Mouse (Mus musculus): ENCODE results near the gene Hoxd1. TPM values are rescaled to one million over a fixed set of nuclear protein-coding genes. Genes with fewer than 3 reads are reported as not detected.

The Hoxd1 gene
- 1.5 and 1.7 TPM in 2 replicates for polyA plus RNA-seq (2014; fragmentation: Nextera tagmentation; extraction: Ambion mirVana)

DNA sequence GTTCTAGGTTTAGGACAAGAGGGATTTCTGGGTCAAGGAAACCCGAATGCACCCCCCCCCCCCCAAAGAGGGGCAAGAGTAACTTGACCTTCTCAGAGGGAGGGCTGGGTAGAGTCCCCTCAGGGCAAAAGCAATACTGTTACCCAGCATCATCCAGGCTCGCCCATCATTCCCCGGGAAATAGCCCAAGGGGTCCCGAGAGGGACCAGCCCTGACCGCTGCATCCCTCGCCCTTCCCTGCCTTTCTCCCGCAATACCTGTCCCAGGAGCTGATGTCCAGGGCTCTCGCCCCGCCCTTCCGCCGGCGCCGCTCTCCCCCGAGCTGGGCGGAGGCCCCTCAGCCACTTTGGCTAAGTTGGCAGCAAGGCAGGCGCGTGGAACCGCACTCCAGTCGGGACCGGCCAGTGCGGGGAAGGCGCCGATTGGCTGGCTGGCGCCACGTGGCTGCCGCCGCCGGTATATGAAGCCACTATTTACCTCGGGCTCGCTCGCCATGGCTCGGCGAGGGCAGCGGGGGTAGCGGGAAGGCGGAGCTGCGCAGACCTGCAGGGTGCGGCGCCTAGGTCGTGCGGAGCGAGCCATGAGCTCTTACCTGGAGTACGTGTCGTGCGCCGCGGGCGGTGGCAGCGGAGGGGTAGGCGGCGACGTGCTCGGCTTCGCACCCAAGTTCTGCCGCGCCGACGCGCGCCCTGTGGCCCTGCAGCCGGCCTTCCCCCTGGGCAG, at the start of gene Hoxd1:
Hoxd1 (plus strand) TSS at position 459 of the 723 bp plus-strand sequence.
- H3K27ac ChIP-seq (ENCODE audit: low read depth, low read length) = no peak within 1 kb of the TSS
- DNase-seq (ENCODE audit: low spot score) = peak; percentile 78
- H3K9ac ChIP-seq (ENCODE audit: low read depth, low read length) = peak within 1 kb of the TSS; percentile 49
- H3K36me3 ChIP-seq (ENCODE audit: control insufficient read depth, insufficient read depth, low read length) = no peaks in the 10 kb centered on the region
- peak; percentile 91 for ATAC-seq (ENCODE audit: low FRiP score)
- H3K4me3 ChIP-seq (ENCODE audit: low read depth, low read length) = peak within 1 kb of the TSS; percentile 48
- H3K27me3 ChIP-seq (ENCODE audit: control insufficient read depth, insufficient read depth, low read length) = peaks cover 49% of the 10 kb centered on the region
- H3K4me2 ChIP-seq (replicated peaks; ENCODE audit: low read depth, low read length) = peak within 1 kb of the TSS; percentile 91
- WGBS = under 1% methylated on average over 58 of the region's 61 CpGs
- peaks cover 9% of the 10 kb centered on the region; the same call in 1 of the 2 replicates for H3K4me1 ChIP-seq (replicated peaks; ENCODE audit: control insufficient read depth, insufficient read depth, low read length)
- no peaks in the 10 kb centered on the region for H3K9me3 ChIP-seq (ENCODE audit: control insufficient read depth, low read length)

DNA sequence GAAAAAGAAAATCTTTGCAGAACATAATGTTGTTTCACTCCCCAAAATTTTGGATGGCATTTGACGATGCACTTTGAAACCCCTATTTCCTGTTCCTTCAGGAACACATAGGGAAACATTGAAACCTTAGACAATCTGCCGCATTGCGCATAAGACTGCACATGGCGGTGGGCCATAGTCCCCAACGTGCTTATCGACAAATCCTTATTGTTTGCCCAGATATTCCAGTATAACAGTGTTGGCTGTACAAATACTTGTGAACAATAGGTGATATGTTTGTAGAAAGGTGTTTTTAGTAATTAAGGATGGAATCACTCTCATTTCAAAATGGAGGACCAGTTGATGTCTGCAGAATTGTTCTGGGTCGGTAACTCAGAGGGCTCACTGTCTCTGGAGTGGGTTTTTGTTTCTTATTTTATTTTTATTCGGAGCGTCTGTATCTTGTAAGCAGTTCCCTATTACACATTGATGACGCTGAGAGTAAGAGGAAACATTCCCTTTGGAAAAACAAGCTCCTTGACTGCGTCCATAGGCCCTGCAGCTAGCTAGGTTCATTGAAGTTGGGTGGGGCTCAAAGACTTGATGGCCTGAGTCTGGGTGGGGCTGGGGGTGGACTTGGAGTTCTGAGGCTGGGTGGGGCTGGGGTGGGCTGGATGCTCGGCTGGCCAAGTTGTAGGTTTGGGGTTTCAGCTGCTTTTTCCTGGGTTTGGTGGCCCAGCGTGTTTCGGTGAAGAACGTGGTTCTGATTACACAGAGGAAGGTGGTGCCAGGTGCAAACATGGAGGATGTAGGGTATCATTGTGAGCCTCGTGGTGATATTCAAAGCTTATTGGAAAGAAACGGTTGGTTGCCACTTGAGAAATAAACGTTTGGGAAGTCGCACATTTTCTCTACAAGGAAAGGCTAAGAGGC, 49.3 kb upstream of the Hoxd1 start:
- no peaks in the 10 kb centered on the region for H3K36me3 ChIP-seq (ENCODE audit: control insufficient read depth, insufficient read depth, low read length)
- H3K27me3 ChIP-seq (ENCODE audit: control insufficient read depth, insufficient read depth, low read length) = peaks cover 80% of the 10 kb centered on the region
- DNase-seq (ENCODE audit: low spot score) (no peak), ATAC-seq (ENCODE audit: low FRiP score) (no peak)
- H3K9ac ChIP-seq (ENCODE audit: low read depth, low read length) = no peak overlapping the region
- no peaks in the 10 kb centered on the region for H3K4me1 ChIP-seq (replicated peaks; ENCODE audit: control insufficient read depth, insufficient read depth, low read length)
- 4% methylated on average over 19 of the region's 19 CpGs for WGBS
- no peak overlapping the region for H3K4me3 ChIP-seq (ENCODE audit: low read depth, low read length)
- H3K27ac ChIP-seq (ENCODE audit: low read depth, low read length) = no peak overlapping the region
- H3K9me3 ChIP-seq (ENCODE audit: control insufficient read depth, low read length) = no peaks in the 10 kb centered on the region
- no peak overlapping the region for H3K4me2 ChIP-seq (replicated peaks; ENCODE audit: low read depth, low read length)

DNA sequence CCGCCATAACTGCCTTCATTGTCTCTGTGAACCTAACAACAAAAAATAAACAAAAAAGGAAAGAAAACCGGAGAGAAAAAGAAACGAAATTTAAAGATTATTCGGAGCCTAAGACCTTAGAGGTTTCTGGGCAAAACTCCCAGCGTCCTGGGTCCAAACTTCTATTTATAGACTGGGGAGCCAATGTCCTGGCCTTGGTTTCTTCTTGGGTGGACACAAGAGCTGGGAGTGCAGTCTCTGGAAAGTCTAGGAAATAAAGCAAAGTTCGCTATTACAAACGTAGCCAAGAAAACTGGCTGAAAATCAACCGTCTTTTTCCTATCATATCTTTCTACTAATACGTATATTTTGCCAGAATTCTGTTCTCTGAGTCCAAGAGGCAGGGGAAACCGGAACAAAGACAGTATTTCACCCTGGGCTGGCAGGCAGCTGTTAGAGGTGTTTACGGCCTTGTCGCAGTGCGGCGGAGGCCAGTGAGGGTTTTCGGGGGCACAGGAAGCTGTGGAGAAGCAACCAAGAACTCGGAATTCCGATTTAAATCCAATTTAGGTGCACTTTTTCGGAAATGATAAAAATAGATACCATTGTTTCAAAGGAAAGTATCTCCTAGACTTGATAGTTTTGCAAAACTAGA, 48.5 kb upstream of the Hoxd1 start:
- no peaks in the 10 kb centered on the region for H3K4me1 ChIP-seq (replicated peaks; ENCODE audit: control insufficient read depth, insufficient read depth, low read length)
- ATAC-seq (ENCODE audit: low FRiP score) = no peak
- WGBS = 2% methylated on average over 18 of the region's 18 CpGs
- no peak for DNase-seq (ENCODE audit: low spot score)
- H3K9me3 ChIP-seq (ENCODE audit: control insufficient read depth, low read length) = no peaks in the 10 kb centered on the region
- no peak overlapping the region for H3K4me2 ChIP-seq (replicated peaks; ENCODE audit: low read depth, low read length)
- no peaks in the 10 kb centered on the region for H3K36me3 ChIP-seq (ENCODE audit: control insufficient read depth, insufficient read depth, low read length)
- no peak overlapping the region for H3K4me3 ChIP-seq (ENCODE audit: low read depth, low read length)
- no peak overlapping the region for H3K27ac ChIP-seq (ENCODE audit: low read depth, low read length)
- no peak overlapping the region for H3K9ac ChIP-seq (ENCODE audit: low read depth, low read length)
- H3K27me3 ChIP-seq (ENCODE audit: control insufficient read depth, insufficient read depth, low read length) = peaks cover 78% of the 10 kb centered on the region

DNA sequence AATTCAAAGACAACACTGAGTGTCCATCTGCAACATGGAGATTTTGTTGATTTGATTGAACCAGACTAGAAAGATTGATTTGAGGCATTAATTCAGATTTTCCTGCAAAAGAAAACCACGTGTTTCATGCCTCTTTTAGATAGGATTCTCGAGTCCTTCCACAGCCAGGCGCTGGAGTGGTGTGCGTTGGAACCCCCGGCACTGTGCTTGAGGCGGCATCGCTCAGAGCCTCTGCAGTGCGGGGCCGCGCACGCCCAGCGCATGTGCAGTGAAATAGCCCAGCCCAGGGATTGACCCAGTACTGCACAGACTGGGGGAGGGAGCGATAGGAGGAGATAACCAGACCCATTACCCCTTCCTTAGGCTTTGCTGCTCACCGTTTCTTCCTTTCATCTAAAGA, 47.9 kb upstream of the Hoxd1 start:
- DNase-seq (ENCODE audit: low spot score) = no peak
- Histone ChIP-seq H3K27ac (ENCODE audit: low read depth, low read length) (no peak overlapping the region), H3K9me3 (ENCODE audit: control insufficient read depth, low read length) (no peaks in the 10 kb centered on the region), H3K4me3 (ENCODE audit: low read depth, low read length) (no peak overlapping the region), H3K27me3 (ENCODE audit: control insufficient read depth, insufficient read depth, low read length) (peaks cover 78% of the 10 kb centered on the region), H3K4me2 (replicated peaks; ENCODE audit: low read depth, low read length) (no peak overlapping the region), H3K9ac (ENCODE audit: low read depth, low read length) (no peak overlapping the region), H3K4me1 (replicated peaks; ENCODE audit: control insufficient read depth, insufficient read depth, low read length) (no peaks in the 10 kb centered on the region), H3K36me3 (ENCODE audit: control insufficient read depth, insufficient read depth, low read length) (no peaks in the 10 kb centered on the region)
- peak; percentile 53; the same call in 1 of the 2 replicates for ATAC-seq (ENCODE audit: low FRiP score)
- 3% methylated on average over 14 of the region's 14 CpGs for WGBS

DNA sequence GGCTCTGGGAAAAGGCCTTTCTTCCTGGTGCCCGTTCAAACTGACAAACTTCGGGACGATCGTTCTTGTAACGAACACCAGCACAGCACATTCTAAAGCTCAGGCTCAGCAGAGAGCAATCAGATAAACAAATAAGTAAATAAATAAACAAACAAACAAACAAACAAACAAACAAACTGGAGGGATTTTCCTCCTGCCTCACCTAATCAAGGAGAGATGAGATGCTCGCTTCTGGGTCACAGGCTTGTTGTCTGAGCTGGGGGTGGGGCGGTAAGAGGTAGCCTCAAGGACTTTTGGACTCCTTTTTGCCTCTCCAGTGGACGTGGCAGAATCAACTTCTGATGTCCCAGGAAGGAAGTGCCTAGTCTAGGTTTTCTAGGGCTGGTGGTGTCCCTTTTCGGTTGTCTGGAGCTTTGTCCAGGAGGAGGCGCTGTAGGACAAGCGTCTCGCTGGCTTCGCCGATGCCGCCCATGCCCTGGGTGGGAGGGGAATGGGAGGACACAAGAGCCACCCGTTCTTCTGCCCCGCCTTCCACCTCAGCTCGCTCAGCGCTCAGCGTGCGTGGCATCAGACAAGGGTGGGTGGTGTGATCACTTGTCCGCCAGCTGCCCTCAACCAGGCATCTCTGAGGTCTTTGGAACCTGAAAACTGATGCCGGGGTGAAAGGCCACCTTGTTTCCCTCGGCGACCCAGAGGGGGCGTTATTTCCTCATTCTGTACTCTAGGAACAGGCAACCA, 47.1 kb upstream of the Hoxd1 start:
- ATAC-seq (ENCODE audit: low FRiP score) = peak; percentile 83
- WGBS = 2% methylated on average over 26 of the region's 26 CpGs
- H3K27ac ChIP-seq (ENCODE audit: low read depth, low read length) = no peak overlapping the region
- H3K4me3 ChIP-seq (ENCODE audit: low read depth, low read length) = 0 out of 2 replicates have a peak overlapping the region, but pooled peaks have one; percentile 8
- peak overlapping the region; percentile 37 for H3K4me2 ChIP-seq (replicated peaks; ENCODE audit: low read depth, low read length)
- DNase-seq (ENCODE audit: low spot score) = peak; percentile 97
- H3K9me3 ChIP-seq (ENCODE audit: control insufficient read depth, low read length) = no peaks in the 10 kb centered on the region
- no peak overlapping the region for H3K9ac ChIP-seq (ENCODE audit: low read depth, low read length)
- H3K4me1 ChIP-seq (replicated peaks; ENCODE audit: control insufficient read depth, insufficient read depth, low read length) = no peaks in the 10 kb centered on the region
- peaks cover 75% of the 10 kb centered on the region for H3K27me3 ChIP-seq (ENCODE audit: control insufficient read depth, insufficient read depth, low read length)
- no peaks in the 10 kb centered on the region for H3K36me3 ChIP-seq (ENCODE audit: control insufficient read depth, insufficient read depth, low read length)

DNA sequence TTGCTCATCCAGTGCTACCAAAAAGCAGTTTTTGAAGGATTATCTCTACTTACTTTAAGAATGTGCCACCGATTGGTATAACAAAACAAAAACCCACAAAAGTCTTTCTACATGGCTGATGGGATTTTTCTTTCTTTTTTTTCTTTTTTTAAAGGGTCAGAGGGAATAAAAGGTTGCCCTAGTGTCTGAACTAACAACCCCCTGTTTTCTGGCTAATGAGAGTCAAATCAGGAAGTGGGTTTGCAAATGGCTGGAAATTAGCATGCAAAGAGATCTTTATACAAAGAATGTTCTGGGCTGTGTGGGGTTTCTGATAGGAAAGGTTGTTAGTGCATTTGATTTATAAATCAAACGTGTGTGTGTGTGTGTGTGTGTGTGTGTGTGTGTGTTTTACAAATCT, 42.4 kb upstream of the Hoxd1 start:
- Histone ChIP-seq H3K9ac (ENCODE audit: low read depth, low read length) (no peak overlapping the region), H3K27ac (ENCODE audit: low read depth, low read length) (no peak overlapping the region), H3K27me3 (ENCODE audit: control insufficient read depth, insufficient read depth, low read length) (peaks cover 83% of the 10 kb centered on the region), H3K4me1 (replicated peaks; ENCODE audit: control insufficient read depth, insufficient read depth, low read length) (no peaks in the 10 kb centered on the region), H3K36me3 (ENCODE audit: control insufficient read depth, insufficient read depth, low read length) (no peaks in the 10 kb centered on the region), H3K4me2 (replicated peaks; ENCODE audit: low read depth, low read length) (no peak overlapping the region), H3K9me3 (ENCODE audit: control insufficient read depth, low read length) (no peaks in the 10 kb centered on the region), H3K4me3 (ENCODE audit: low read depth, low read length) (no peak overlapping the region)
- ATAC-seq (ENCODE audit: low FRiP score) = no peak
- DNase-seq (ENCODE audit: low spot score) = no peak
- WGBS = 10% methylated on average over 2 of the region's 2 CpGs

DNA sequence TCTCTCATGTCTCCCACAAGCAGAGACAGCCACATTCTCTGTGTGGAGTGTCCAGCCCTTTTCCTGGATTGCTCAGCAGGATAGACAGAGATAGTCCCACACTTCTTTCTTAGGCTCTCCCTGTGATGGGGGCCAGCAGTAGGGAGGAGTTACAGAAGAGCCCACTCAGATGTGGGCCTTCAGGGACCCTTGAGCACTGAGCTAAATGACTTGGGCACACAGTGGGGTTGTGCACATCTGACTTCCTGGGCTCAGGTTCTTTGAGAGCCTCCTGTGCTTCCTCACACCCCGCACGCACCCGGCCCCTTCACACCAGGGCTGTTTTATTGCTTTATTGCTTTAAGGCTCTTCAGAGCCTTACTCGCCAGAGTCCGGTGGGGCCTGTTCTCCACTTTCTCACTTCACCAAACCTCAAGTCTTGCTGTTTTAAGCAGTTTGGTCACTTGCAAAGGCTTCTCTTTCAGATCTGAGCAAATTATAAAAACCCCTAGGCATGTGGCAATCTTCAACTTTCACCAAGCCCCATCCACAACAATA, 41.8 kb upstream of the Hoxd1 start:
- H3K4me2 ChIP-seq (replicated peaks; ENCODE audit: low read depth, low read length) = no peak overlapping the region
- no peaks in the 10 kb centered on the region for H3K36me3 ChIP-seq (ENCODE audit: control insufficient read depth, insufficient read depth, low read length)
- no peaks in the 10 kb centered on the region for H3K9me3 ChIP-seq (ENCODE audit: control insufficient read depth, low read length)
- DNase-seq (ENCODE audit: low spot score) (no peak), ATAC-seq (ENCODE audit: low FRiP score) (no peak)
- no peak overlapping the region for H3K9ac ChIP-seq (ENCODE audit: low read depth, low read length)
- no peaks in the 10 kb centered on the region for H3K4me1 ChIP-seq (replicated peaks; ENCODE audit: control insufficient read depth, insufficient read depth, low read length)
- no peak overlapping the region for H3K4me3 ChIP-seq (ENCODE audit: low read depth, low read length)
- no peak overlapping the region for H3K27ac ChIP-seq (ENCODE audit: low read depth, low read length)
- H3K27me3 ChIP-seq (ENCODE audit: control insufficient read depth, insufficient read depth, low read length) = peaks cover 83% of the 10 kb centered on the region
- 11% methylated on average over 5 of the region's 5 CpGs for WGBS

DNA sequence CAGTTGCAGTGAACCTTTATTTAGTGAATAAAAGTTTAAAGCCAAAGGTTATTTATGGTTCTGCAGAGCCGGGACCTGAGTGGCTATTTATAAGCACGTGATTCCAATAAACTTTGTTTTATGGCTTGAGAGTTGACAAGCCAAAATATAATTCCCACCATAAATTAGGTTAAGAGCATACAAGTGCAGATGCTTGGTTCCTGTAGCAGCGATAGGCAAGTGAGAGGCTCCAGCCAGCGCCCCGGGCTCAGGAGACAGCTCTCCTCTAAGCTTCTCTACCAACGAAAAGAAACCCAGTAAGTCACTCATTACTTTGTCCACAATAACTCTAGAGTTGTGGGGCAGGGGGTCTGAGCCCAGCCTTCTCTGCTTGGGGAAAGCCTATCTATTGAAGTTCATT, 40.9 kb upstream of the Hoxd1 start:
- Histone ChIP-seq H3K27ac (ENCODE audit: low read depth, low read length) (no peak overlapping the region), H3K4me2 (replicated peaks; ENCODE audit: low read depth, low read length) (no peak overlapping the region)
- ATAC-seq (ENCODE audit: low FRiP score) = no peak

More for the DNA sequence above, 40.9 kb upstream of the Hoxd1 start:
- Histone ChIP-seq H3K4me3 (ENCODE audit: low read depth, low read length) (peak overlapping the region; percentile 58; the same call in 1 of the 2 replicates), H3K27me3 (ENCODE audit: control insufficient read depth, insufficient read depth, low read length) (peaks cover 85% of the 10 kb centered on the region), H3K9me3 (ENCODE audit: control insufficient read depth, low read length) (no peaks in the 10 kb centered on the region), H3K36me3 (ENCODE audit: control insufficient read depth, insufficient read depth, low read length) (no peaks in the 10 kb centered on the region), H3K9ac (ENCODE audit: low read depth, low read length) (0 out of 2 replicates have a peak overlapping the region, but pooled peaks have one; percentile 12), H3K4me1 (replicated peaks; ENCODE audit: control insufficient read depth, insufficient read depth, low read length) (no peaks in the 10 kb centered on the region)
- WGBS = 7% methylated on average over 6 of the region's 6 CpGs
- DNase-seq (ENCODE audit: low spot score) = no peak
